Mouse (Mus musculus): Measurements from ENCODE around the gene Adam23.

DNA sequence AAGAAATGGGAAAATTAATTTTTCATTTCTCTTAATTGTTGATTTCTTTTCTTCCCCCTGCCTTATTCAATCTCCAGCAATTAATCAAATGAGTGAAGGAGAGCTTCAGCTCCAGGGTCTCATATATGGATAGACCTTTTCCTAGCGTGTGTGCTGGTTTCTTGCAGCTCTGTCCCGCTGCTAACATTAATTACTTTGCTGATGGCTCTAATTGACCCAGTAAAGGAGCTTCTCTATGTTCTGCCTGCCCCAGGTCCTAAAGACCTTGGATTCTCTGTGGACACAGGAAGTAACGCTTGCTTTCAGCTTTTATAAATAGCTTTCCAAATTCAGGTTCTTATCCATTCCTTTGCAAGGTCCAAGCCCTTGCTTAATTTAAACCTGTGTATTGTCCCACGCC is 63.1 kb downstream of the Adam23 start:
- TF ChIP-seq CTCF (IDR thresholded peaks at IDR 0.05; ENCODE audit: low read depth, low read length): no peak
- no peak for TF ChIP-seq POLR2A (IDR thresholded peaks at IDR 0.05; ENCODE audit: extremely low read depth, insufficient read depth, low read length)

Data from liver, adult 2 months (tissue).